Mouse (Mus musculus) kidney, postnatal 36 days (tissue): ENCODE data around the gene Nfyb.

Source experiments
- DNase-seq, 2 experiments: peaks; one replicate each; pipeline ENCODE4 v3.0.0; 2021 to 2022; ENCODE audit warnings: mixed read lengths in 2 of 2

Gene Nfyb

GRCm38 (mm10) chr10:82763840-82764631 is at the start of gene Nfyb:
TSS of gene Nfyb (minus strand) at chr10:82764144.
- peak; percentile 97 to 98 for DNase-seq

- peak; percentile 71 to 91 for DNase-seq
Observed at GRCm38 (mm10) chr10:82811855-82812431, 48.0 kb upstream of the Nfyb start.

GRCm38 (mm10) chr10:82809352-82809751 is 45.4 kb upstream of the Nfyb start:
- no peak for DNase-seq

- no peak for DNase-seq
Observed at GRCm38 (mm10) chr10:82808891-82809290, 44.9 kb upstream of the Nfyb start.

GRCm38 (mm10) chr10:82808155-82808554 is 44.2 kb upstream of the Nfyb start:
- DNase-seq: no peak

GRCm38 (mm10) chr10:82807238-82807637 is 43.3 kb upstream of the Nfyb start:
- peak; percentile 8 to 19 for DNase-seq

- DNase-seq: peak; percentile 44 to 48
Observed at GRCm38 (mm10) chr10:82806414-82806813, 42.5 kb upstream of the Nfyb start.

GRCm38 (mm10) chr10:82805111-82805510 is 41.2 kb upstream of the Nfyb start:
- DNase-seq: peak; percentile 80 to 86

GRCm38 (mm10) chr10:82804396-82804795 is 40.5 kb upstream of the Nfyb start:
- DNase-seq: no peak

GRCm38 (mm10) chr10:82800094-82800493 is 36.1 kb upstream of the Nfyb start:
- no peak for DNase-seq

- no peak for DNase-seq
Observed at GRCm38 (mm10) chr10:82798312-82798933, 34.5 kb upstream of the Nfyb start.

- no peak for DNase-seq
Observed at GRCm38 (mm10) chr10:82797119-82797491, 33.2 kb upstream of the Nfyb start.

- DNase-seq: no peak
Observed at GRCm38 (mm10) chr10:82796471-82797118, 32.7 kb upstream of the Nfyb start.

GRCm38 (mm10) chr10:82795767-82796166 is 31.8 kb upstream of the Nfyb start:
- no peak for DNase-seq

GRCm38 (mm10) chr10:82795071-82795731 is 31.3 kb upstream of the Nfyb start:
- peak; percentile 76 to 82 for DNase-seq

- no peak for DNase-seq
Observed at GRCm38 (mm10) chr10:82792311-82792710, 28.4 kb upstream of the Nfyb start.

GRCm38 (mm10) chr10:82791713-82792112 is 27.8 kb upstream of the Nfyb start:
- no peak for DNase-seq

GRCm38 (mm10) chr10:82790504-82790903 is 26.6 kb upstream of the Nfyb start:
- no peak for DNase-seq

- no peak for DNase-seq
Observed at GRCm38 (mm10) chr10:82789181-82789580, 25.2 kb upstream of the Nfyb start.

- no peak for DNase-seq
Observed at GRCm38 (mm10) chr10:82782472-82782871, 18.5 kb upstream of the Nfyb start.

- no peak for DNase-seq
Observed at GRCm38 (mm10) chr10:82780816-82781215, 16.9 kb upstream of the Nfyb start.

- DNase-seq: no peak
Observed at GRCm38 (mm10) chr10:82780322-82780721, 16.4 kb upstream of the Nfyb start.

GRCm38 (mm10) chr10:82779831-82780230 is 15.9 kb upstream of the Nfyb start:
- no peak for DNase-seq
